Mouse (Mus musculus) intestine, embryonic 14.5 days (tissue): ENCODE measurements around the gene Fbxo27. TPM values are rescaled to one million over a fixed set of nuclear protein-coding genes. Genes with fewer than 3 reads are reported as not detected.

Experiments used
- ATAC-seq: fragments of 200-750 bp; cut with Nextera tagmentation; replicated peaks from 2 replicates; pipeline ENCODE4 v1.8.0; 2017; ENCODE audit warnings: low read depth, moderate number of reproducible peaks, moderate TSS enrichment, moderate library complexity; ENCODE audit not compliant: low FRiP score, low TSS enrichment
- DNase-seq: peaks from one replicate; pipeline ENCODE4 v3.0.0-alpha.2; 2018; ENCODE audit warnings: low spot score
- H3K27ac ChIP-seq: fragments of 300-500 bp; sonication (generic); 2 replicates; pipeline ENCODE4 v1.5.1; 2014; ENCODE audit warnings: low read depth, mild to moderate bottlenecking, control low read depth
- H3K27me3 ChIP-seq: fragments of 300-500 bp; sonication (generic); replicated peaks from 2 replicates; pipeline ENCODE4 v1.6.1; 2014; ENCODE audit warnings: low read length, control low read depth; ENCODE audit not compliant: control insufficient read depth, insufficient read depth
- H3K36me3 ChIP-seq: fragments of 300-500 bp; sonication (generic); 2 replicates; pipeline ENCODE4 v1.6.1; 2014; ENCODE audit warnings: low read length, control low read depth; ENCODE audit not compliant: control insufficient read depth, insufficient read depth
- H3K4me1 ChIP-seq: fragments of 300-500 bp; sonication (generic); replicated peaks from 2 replicates; pipeline ENCODE4 v1.6.1; 2014; ENCODE audit warnings: low read length, control low read depth, mixed read lengths; ENCODE audit not compliant: control insufficient read depth, insufficient read depth
- H3K4me2 ChIP-seq: fragments of 300-500 bp; sonication (generic); 2 replicates; pipeline ENCODE4 v1.6.1; 2014; ENCODE audit warnings: low read length
- H3K4me3 ChIP-seq: fragments of 300-500 bp; sonication (generic); 2 replicates; pipeline ENCODE4 v1.5.1; 2014; ENCODE audit warnings: low read depth, low read length, control low read depth, mixed read lengths
- H3K9ac ChIP-seq: fragments of 300-500 bp; sonication (generic); 2 replicates; pipeline ENCODE4 v1.6.1; 2014; ENCODE audit warnings: mild to moderate bottlenecking, low read length
- H3K9me3 ChIP-seq: fragments of 300-500 bp; sonication (generic); 2 replicates; pipeline ENCODE4 v1.6.1; 2016; ENCODE audit warnings: low read length, control low read depth; ENCODE audit not compliant: control insufficient read depth
- WGBS: fragments of 180-500 bp; shearing (Covaris S2); extraction: QIAGEN DNeasy Blood & Tissue Kit; methylation state at CpG from one replicate; pipeline ENCODE4 v1.1.7; 2014; 5-methylcytosine and 5-hydroxymethylcytosine counted together
- polyA plus RNA-seq: library from polyadenylated mRNA; unstranded; fragments of >200 nt; fragmentation: Nextera tagmentation; extraction: Ambion mirVana; gene quantifications from 2 replicates; pipeline ENCODE4 v1.2.1, GENCODE M21; 2014

Fbxo27 gene
- polyA plus RNA-seq, result 2.8 and 3.8 TPM in 2 replicates

DNA sequence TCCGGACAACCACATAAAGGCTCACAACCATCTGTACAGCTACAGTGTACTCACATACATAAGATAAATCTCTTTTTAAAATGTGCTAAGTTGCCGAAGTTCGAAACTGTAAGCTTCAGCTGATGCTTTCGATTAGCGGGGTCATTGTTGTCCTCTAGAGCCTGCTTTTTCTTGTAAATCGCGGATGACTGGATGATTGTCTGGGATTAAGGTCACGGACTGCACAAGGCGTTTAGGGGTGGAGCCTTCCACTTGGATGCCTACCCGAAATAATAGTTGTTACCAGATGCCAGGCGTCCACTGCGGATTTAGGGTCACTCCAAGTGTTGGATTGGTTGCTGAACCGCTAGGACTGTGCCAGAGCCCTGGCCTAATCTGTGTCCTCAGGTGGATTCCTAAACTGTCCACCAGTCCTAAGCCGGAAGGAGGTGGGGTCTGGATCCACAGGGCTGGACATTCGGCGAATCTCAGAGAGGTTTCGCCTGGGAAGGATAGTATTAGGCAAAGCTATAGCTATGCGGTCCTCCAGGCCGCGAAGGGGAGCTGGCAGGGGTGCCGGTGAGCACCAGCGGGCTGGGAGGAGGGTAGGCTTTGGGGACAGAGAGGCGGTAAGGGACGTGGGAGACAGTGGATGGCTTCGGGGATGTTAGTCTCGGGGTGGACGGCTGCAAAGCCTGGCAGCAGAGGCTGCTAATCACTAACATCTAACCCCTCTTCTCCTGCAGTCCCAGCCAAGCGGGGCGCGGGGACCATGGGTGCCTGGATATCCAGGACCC is at the start of gene Fbxo27:
Gene Fbxo27 (plus strand): TSS at position 305 of the 776 bp plus-strand sequence.
- Histone ChIP-seq H3K27ac (no peak within 1 kb of the TSS), H3K4me2 (peak within 1 kb of the TSS; percentile 77), H3K4me3 (peak within 1 kb of the TSS; percentile 50), H3K9ac (peak within 1 kb of the TSS; percentile 39), H3K36me3 (no peaks in the 10 kb centered on the region), H3K4me1 (0 out of 2 replicates have a peak, but pooled peaks cover 6% of the 10 kb centered on the region), H3K9me3 (no peaks in the 10 kb centered on the region), H3K27me3 (peaks cover 15% of the 10 kb centered on the region)
- ATAC-seq (peak; percentile 34), DNase-seq (peak; percentile 63)
- 44% methylated on average over 26 of the region's 30 CpGs for WGBS

GRCm38 (mm10) chr7:28645366-28645765 is 47.3 kb upstream of the Fbxo27 start:
- Histone ChIP-seq H3K36me3 (no peaks in the 10 kb centered on the region), H3K4me2 (no peak overlapping the region), H3K9ac (no peak overlapping the region), H3K4me1 (no peaks in the 10 kb centered on the region), H3K27me3 (no peaks in the 10 kb centered on the region), H3K27ac (no peak overlapping the region), H3K4me3 (no peak overlapping the region), H3K9me3 (no peaks in the 10 kb centered on the region)
- no peak for DNase-seq
- ATAC-seq, result no peak
- 70% methylated on average over 6 of the region's 6 CpGs for WGBS

GRCm38 (mm10) chr7:28645947-28646475 is 46.6 kb upstream of the Fbxo27 start:
- DNase-seq (no peak), ATAC-seq (no peak)
- H3K9me3 ChIP-seq, result no peaks in the 10 kb centered on the region
- WGBS, result 92% methylated on average over 2 of the region's 2 CpGs
- no peaks in the 10 kb centered on the region for H3K4me1 ChIP-seq
- no peak overlapping the region for H3K4me2 ChIP-seq
- no peak overlapping the region for H3K9ac ChIP-seq
- H3K27ac ChIP-seq, result no peak overlapping the region
- no peak overlapping the region for H3K4me3 ChIP-seq
- H3K36me3 ChIP-seq, result no peaks in the 10 kb centered on the region
- H3K27me3 ChIP-seq, result no peaks in the 10 kb centered on the region

DNA sequence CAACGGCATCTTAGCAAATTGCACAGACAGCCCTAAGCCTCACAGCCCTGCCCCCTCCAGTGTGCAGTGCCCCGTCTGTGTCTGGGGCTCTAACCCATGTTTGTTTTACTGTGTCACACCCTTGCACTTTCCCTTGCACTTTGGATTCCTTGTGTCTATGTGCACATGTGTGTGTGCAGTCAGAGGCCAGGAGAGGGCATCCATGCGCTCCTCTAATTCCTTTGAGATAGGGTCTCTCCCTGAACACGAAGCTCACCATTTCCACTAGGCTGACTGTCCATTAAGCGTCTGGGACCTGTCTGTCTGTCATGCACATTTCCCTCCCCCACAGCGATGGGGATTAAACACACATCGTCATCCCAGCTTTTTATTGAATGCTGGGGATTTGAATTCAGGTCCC is 45.6 kb upstream of the Fbxo27 start:
- Histone ChIP-seq H3K27ac (no peak overlapping the region), H3K9me3 (no peaks in the 10 kb centered on the region), H3K4me2 (no peak overlapping the region), H3K27me3 (no peaks in the 10 kb centered on the region), H3K9ac (no peak overlapping the region), H3K4me3 (no peak overlapping the region), H3K36me3 (no peaks in the 10 kb centered on the region), H3K4me1 (no peaks in the 10 kb centered on the region)
- ATAC-seq, result no peak
- WGBS, result 42% methylated on average over 7 of the region's 7 CpGs
- DNase-seq, result no peak

DNA sequence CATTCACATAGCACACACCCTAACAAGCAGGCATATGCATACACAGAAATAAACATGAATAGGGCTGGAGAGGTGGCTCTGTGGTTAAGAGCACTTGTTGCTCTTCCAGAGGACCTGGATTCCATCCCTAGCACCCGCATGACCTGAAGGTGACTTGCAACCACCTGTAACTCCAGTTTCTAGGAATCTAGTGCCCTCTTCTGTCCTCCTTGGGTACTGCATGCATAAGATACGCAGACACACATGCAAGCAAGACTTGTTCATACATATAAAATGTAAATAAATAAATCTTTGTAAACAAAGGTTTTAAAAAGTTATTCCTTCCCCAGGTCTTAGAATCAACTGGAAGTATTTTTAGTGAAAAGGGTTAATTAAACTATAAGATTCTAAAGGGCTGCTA is 41.5 kb upstream of the Fbxo27 start:
- H3K4me3 ChIP-seq, result no peak overlapping the region
- WGBS, result 92% methylated on average over 2 of the region's 2 CpGs
- no peak overlapping the region for H3K9ac ChIP-seq
- H3K36me3 ChIP-seq, result no peaks in the 10 kb centered on the region
- no peaks in the 10 kb centered on the region for H3K4me1 ChIP-seq
- no peak overlapping the region for H3K27ac ChIP-seq
- H3K27me3 ChIP-seq, result no peaks in the 10 kb centered on the region
- no peaks in the 10 kb centered on the region for H3K9me3 ChIP-seq
- H3K4me2 ChIP-seq, result no peak overlapping the region
- ATAC-seq, result no peak
- DNase-seq, result no peak

GRCm38 (mm10) chr7:28656430-28656829 is 36.2 kb upstream of the Fbxo27 start:
- H3K9me3 ChIP-seq, result no peaks in the 10 kb centered on the region
- no peaks in the 10 kb centered on the region for H3K27me3 ChIP-seq
- DNase-seq, result no peak
- H3K9ac ChIP-seq, result no peak overlapping the region
- ATAC-seq, result no peak
- H3K4me1 ChIP-seq, result no peaks in the 10 kb centered on the region
- H3K4me3 ChIP-seq, result no peak overlapping the region
- no peak overlapping the region for H3K27ac ChIP-seq
- H3K36me3 ChIP-seq, result no peaks in the 10 kb centered on the region
- WGBS, result 66% methylated on average over 4 of the region's 4 CpGs
- H3K4me2 ChIP-seq, result no peak overlapping the region

- H3K27me3 ChIP-seq, result no peaks in the 10 kb centered on the region
- H3K4me1 ChIP-seq, result peaks cover 6% of the 10 kb centered on the region; the same call in 1 of the 2 replicates
- H3K27ac ChIP-seq, result no peak overlapping the region
- no peaks in the 10 kb centered on the region for H3K36me3 ChIP-seq
- no peak overlapping the region for H3K4me3 ChIP-seq
- ATAC-seq (no peak), DNase-seq (no peak)
- H3K9ac ChIP-seq, result no peak overlapping the region
- H3K9me3 ChIP-seq, result peaks cover 4% of the 10 kb centered on the region; the same call in 1 of the 2 replicates
- WGBS, result 19% methylated on average over 15 of the region's 15 CpGs
- peak overlapping the region; percentile 28 for H3K4me2 ChIP-seq
These were observed 26.7 kb upstream of the Fbxo27 start for GRCm38 (mm10) chr7:28665620-28666579.

DNA sequence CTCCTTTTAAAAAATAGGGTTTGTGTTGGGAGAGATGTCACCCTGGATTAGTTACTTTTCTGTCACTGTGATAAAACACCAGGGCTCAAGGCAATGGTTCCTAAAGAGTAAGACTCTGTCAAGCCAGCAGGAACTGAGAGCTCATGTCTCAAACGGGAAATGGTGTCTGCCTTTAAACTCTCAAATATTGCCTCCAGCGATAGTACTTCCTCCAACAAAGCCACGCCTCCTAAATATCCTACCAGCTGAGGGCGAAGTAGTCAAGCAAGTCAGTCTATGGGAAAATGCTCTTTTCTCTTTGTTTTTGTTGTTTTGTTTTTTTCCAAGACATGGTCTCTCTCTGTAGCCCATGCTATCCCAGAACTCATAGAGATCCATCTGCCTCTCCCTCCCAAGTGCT is 21.5 kb upstream of the Fbxo27 start:
- H3K27ac ChIP-seq, result no peak overlapping the region
- H3K4me2 ChIP-seq, result no peak overlapping the region
- ATAC-seq (no peak), DNase-seq (no peak)
- H3K4me1 ChIP-seq, result no peaks in the 10 kb centered on the region
- no peak overlapping the region for H3K4me3 ChIP-seq
- H3K27me3 ChIP-seq, result no peaks in the 10 kb centered on the region
- H3K9me3 ChIP-seq, result no peaks in the 10 kb centered on the region
- 66% methylated on average over 4 of the region's 4 CpGs for WGBS
- no peak overlapping the region for H3K9ac ChIP-seq
- H3K36me3 ChIP-seq, result no peaks in the 10 kb centered on the region
